Mouse (Mus musculus): Measurements from ENCODE around the gene Fggy. TPM values are rescaled to one million over a fixed set of nuclear protein-coding genes. Genes with fewer than 3 reads are reported as not detected.

Gene Fggy
- polyA plus RNA-seq, 1 experiment: 10.8 TPM

- no peaks in the 10 kb centered on the region for H3K79me2 ChIP-seq (ENCODE audit: control insufficient read depth, insufficient read depth)
- H3K27me3 ChIP-seq (ENCODE audit: control insufficient read depth, insufficient read depth, insufficient read length): no peaks in the 10 kb centered on the region
- no peak overlapping the region for H3K4me3 ChIP-seq (ENCODE audit: insufficient read depth, poor library complexity, severe bottlenecking)
- no peaks in the 10 kb centered on the region for H3K36me3 ChIP-seq (ENCODE audit: control insufficient read depth, insufficient read depth)
- TF ChIP-seq MYOD1 (IDR thresholded peaks at IDR 0.05; ENCODE audit: control insufficient read depth, insufficient read length, low read depth): peak; percentile 93
- TF ChIP-seq MAX (IDR thresholded peaks at IDR 0.05): no peak
- no peak overlapping the region for H3ac ChIP-seq (ENCODE audit: control insufficient read depth, insufficient read length, low read depth)
- H3K79me3 ChIP-seq (ENCODE audit: low read depth): no peaks in the 10 kb centered on the region
Measured at GRCm38 (mm10) chr4:95526588-95526987, 30.7 kb upstream of the Fggy start.

GRCm38 (mm10) chr4:95530757-95531156 is 26.6 kb upstream of the Fggy start:
- no peak overlapping the region for H3ac ChIP-seq (ENCODE audit: control insufficient read depth, insufficient read length, low read depth)
- no peaks in the 10 kb centered on the region for H3K36me3 ChIP-seq (ENCODE audit: control insufficient read depth, insufficient read depth)
- H3K79me2 ChIP-seq (ENCODE audit: control insufficient read depth, insufficient read depth): no peaks in the 10 kb centered on the region
- TF ChIP-seq USF1 (IDR thresholded peaks at IDR 0.05; ENCODE audit: low read depth) (no peak), MAX (IDR thresholded peaks at IDR 0.05) (no peak), CTCF (IDR thresholded peaks at IDR 0.05; ENCODE audit: control insufficient read depth, insufficient read depth, insufficient read length) (no peak), CEBPB (IDR thresholded peaks at IDR 0.05; ENCODE audit: low read depth) (no peak), MYOD1 (IDR thresholded peaks at IDR 0.05; ENCODE audit: control insufficient read depth, insufficient read length, low read depth) (no peak), FOSL1 (IDR thresholded peaks at IDR 0.05; ENCODE audit: insufficient read depth, low read length, poor library complexity, severe bottlenecking) (no peak), MYOG (IDR thresholded peaks at IDR 0.05; ENCODE audit: control insufficient read depth, extremely low read depth, insufficient read length) (no peak)
- H3K4me3 ChIP-seq (ENCODE audit: insufficient read depth, poor library complexity, severe bottlenecking): no peak overlapping the region
- H3K79me3 ChIP-seq (ENCODE audit: low read depth): no peaks in the 10 kb centered on the region
- H3K27me3 ChIP-seq (ENCODE audit: control insufficient read depth, insufficient read depth, insufficient read length): no peaks in the 10 kb centered on the region

GRCm38 (mm10) chr4:95533946-95534345 is 23.4 kb upstream of the Fggy start:
- no peaks in the 10 kb centered on the region for H3K79me2 ChIP-seq (ENCODE audit: control insufficient read depth, insufficient read depth)
- H3K4me3 ChIP-seq (ENCODE audit: insufficient read depth, poor library complexity, severe bottlenecking): no peak overlapping the region
- no peaks in the 10 kb centered on the region for H3K79me3 ChIP-seq (ENCODE audit: low read depth)
- H3K27me3 ChIP-seq (ENCODE audit: control insufficient read depth, insufficient read depth, insufficient read length): no peaks in the 10 kb centered on the region
- H3ac ChIP-seq (ENCODE audit: control insufficient read depth, insufficient read length, low read depth): no peak overlapping the region
- TF ChIP-seq CEBPB (IDR thresholded peaks at IDR 0.05; ENCODE audit: low read depth) (no peak), USF1 (IDR thresholded peaks at IDR 0.05; ENCODE audit: low read depth) (no peak), MYOD1 (IDR thresholded peaks at IDR 0.05; ENCODE audit: control insufficient read depth, insufficient read length, low read depth) (no peak), MYOG (IDR thresholded peaks at IDR 0.05; ENCODE audit: control insufficient read depth, extremely low read depth, insufficient read length) (no peak), CTCF (IDR thresholded peaks at IDR 0.05; ENCODE audit: control insufficient read depth, insufficient read depth, insufficient read length) (no peak), FOSL1 (IDR thresholded peaks at IDR 0.05; ENCODE audit: insufficient read depth, low read length, poor library complexity, severe bottlenecking) (no peak), MAX (IDR thresholded peaks at IDR 0.05) (no peak)
- no peaks in the 10 kb centered on the region for H3K36me3 ChIP-seq (ENCODE audit: control insufficient read depth, insufficient read depth)

GRCm38 (mm10) chr4:95541382-95542038 is 15.8 kb upstream of the Fggy start:
- Histone ChIP-seq H3ac (ENCODE audit: control insufficient read depth, insufficient read length, low read depth) (no peak overlapping the region), H3K4me3 (ENCODE audit: insufficient read depth, poor library complexity, severe bottlenecking) (no peak overlapping the region)
- no peak for TF ChIP-seq FOSL1 (IDR thresholded peaks at IDR 0.05; ENCODE audit: insufficient read depth, low read length, poor library complexity, severe bottlenecking)
- TF ChIP-seq USF1 (IDR thresholded peaks at IDR 0.05; ENCODE audit: low read depth): no peak
- TF ChIP-seq MYOD1 (IDR thresholded peaks at IDR 0.05; ENCODE audit: control insufficient read depth, insufficient read length, low read depth): no peak
- no peak for TF ChIP-seq MAX (IDR thresholded peaks at IDR 0.05)
- TF ChIP-seq CTCF (IDR thresholded peaks at IDR 0.05; ENCODE audit: control insufficient read depth, insufficient read depth, insufficient read length): no peak
- no peak for TF ChIP-seq CEBPB (IDR thresholded peaks at IDR 0.05; ENCODE audit: low read depth)
- no peak for TF ChIP-seq MYOG (IDR thresholded peaks at IDR 0.05; ENCODE audit: control insufficient read depth, extremely low read depth, insufficient read length)

GRCm38 (mm10) chr4:95542039-95542790 is 15.1 kb upstream of the Fggy start:
- Histone ChIP-seq H3K36me3 (ENCODE audit: control insufficient read depth, insufficient read depth) (no peaks in the 10 kb centered on the region), H3K79me3 (ENCODE audit: low read depth) (no peaks in the 10 kb centered on the region), H3K79me2 (ENCODE audit: control insufficient read depth, insufficient read depth) (no peaks in the 10 kb centered on the region), H3ac (ENCODE audit: control insufficient read depth, insufficient read length, low read depth) (no peak overlapping the region), H3K4me3 (ENCODE audit: insufficient read depth, poor library complexity, severe bottlenecking) (no peak overlapping the region), H3K27me3 (ENCODE audit: control insufficient read depth, insufficient read depth, insufficient read length) (no peaks in the 10 kb centered on the region)
- TF ChIP-seq MAX (IDR thresholded peaks at IDR 0.05) (no peak), FOSL1 (IDR thresholded peaks at IDR 0.05; ENCODE audit: insufficient read depth, low read length, poor library complexity, severe bottlenecking) (no peak), USF1 (IDR thresholded peaks at IDR 0.05; ENCODE audit: low read depth) (no peak), MYOG (IDR thresholded peaks at IDR 0.05; ENCODE audit: control insufficient read depth, extremely low read depth, insufficient read length) (no peak), CEBPB (IDR thresholded peaks at IDR 0.05; ENCODE audit: low read depth) (no peak), MYOD1 (IDR thresholded peaks at IDR 0.05; ENCODE audit: control insufficient read depth, insufficient read length, low read depth) (no peak), CTCF (IDR thresholded peaks at IDR 0.05; ENCODE audit: control insufficient read depth, insufficient read depth, insufficient read length) (no peak)

More at GRCm38 (mm10) chr4:95541382-95542038, 15.8 kb upstream of the Fggy start:
- H3K79me3 ChIP-seq (ENCODE audit: low read depth): no peaks in the 10 kb centered on the region
- no peaks in the 10 kb centered on the region for H3K79me2 ChIP-seq (ENCODE audit: control insufficient read depth, insufficient read depth)
- no peaks in the 10 kb centered on the region for H3K27me3 ChIP-seq (ENCODE audit: control insufficient read depth, insufficient read depth, insufficient read length)
- H3K36me3 ChIP-seq (ENCODE audit: control insufficient read depth, insufficient read depth): no peaks in the 10 kb centered on the region
